Mouse (Mus musculus) heart, embryonic 11.5 days (tissue): ENCODE measurements around the gene Chl1. TPM values are rescaled to one million over a fixed set of nuclear protein-coding genes. Genes with fewer than 3 reads are reported as not detected.

ENCODE experiments used
- ATAC-seq: fragments of 200-750 bp; cut with Nextera tagmentation; replicated peaks from 2 replicates; pipeline ENCODE4 v1.8.0; 2017; ENCODE audit warnings: moderate library complexity; ENCODE audit not compliant: insufficient number of reproducible peaks, low FRiP score, low TSS enrichment
- H3K27ac ChIP-seq: fragments of 300-500 bp; sonication (generic); 2 replicates; pipeline ENCODE4 v1.5.1; 2014; ENCODE audit warnings: mild to moderate bottlenecking, low read depth, low read length
- H3K27me3 ChIP-seq: fragments of 300-500 bp; sonication (generic); 2 replicates; pipeline ENCODE4 v1.6.1; 2014; ENCODE audit warnings: mild to moderate bottlenecking, low read length, mixed read lengths; ENCODE audit not compliant: control insufficient read depth, insufficient read depth
- H3K36me3 ChIP-seq: fragments of 300-500 bp; sonication (generic); 2 replicates; pipeline ENCODE4 v1.6.1; 2014; ENCODE audit warnings: mild to moderate bottlenecking, low read length, moderate library complexity, mixed read lengths; ENCODE audit not compliant: control insufficient read depth, insufficient read depth
- H3K4me1 ChIP-seq: fragments of 300-500 bp; sonication (generic); 2 replicates; pipeline ENCODE4 v1.6.1; 2014; ENCODE audit warnings: low read length; ENCODE audit not compliant: control insufficient read depth, insufficient read depth
- H3K4me2 ChIP-seq: fragments of 300-500 bp; sonication (generic); 2 replicates; pipeline ENCODE4 v1.6.1; 2014; ENCODE audit warnings: mild to moderate bottlenecking, moderate library complexity
- H3K4me3 ChIP-seq: fragments of 300-500 bp; sonication (generic); 2 replicates; pipeline ENCODE4 v1.5.1; 2014; ENCODE audit warnings: low read depth, low read length
- H3K9ac ChIP-seq: fragments of 300-500 bp; sonication (generic); 2 replicates; pipeline ENCODE4 v1.6.1; 2014; ENCODE audit warnings: mild to moderate bottlenecking, low read depth, low read length, moderate library complexity
- H3K9me3 ChIP-seq: fragments of 300-500 bp; sonication (generic); replicated peaks from 2 replicates; pipeline ENCODE4 v1.6.1; 2016; ENCODE audit warnings: low read length; ENCODE audit not compliant: control insufficient read depth
- WGBS: fragments of 180-500 bp; shearing (Covaris S2); extraction: QIAGEN DNeasy Blood & Tissue Kit; methylation state at CpG from one replicate; pipeline ENCODE4 v1.1.7; 2014; ENCODE audit not compliant: insufficient replicate concordance; 5-methylcytosine and 5-hydroxymethylcytosine counted together
- polyA plus RNA-seq: library from polyadenylated mRNA; unstranded; fragments of >200 nt; fragmentation: Nextera tagmentation; extraction: Ambion mirVana; gene quantifications from 2 replicates; pipeline ENCODE4 v1.2.1, GENCODE M21; 2014

Gene Chl1
- polyA plus RNA-seq, result 0.06 and 0.17 TPM in 2 replicates

GRCm38 (mm10) chr6:103510392-103511289 is at the start of gene Chl1:
Chl1 (plus strand) TSS chr6:103510586.
- WGBS, result 3% methylated on average over 25 of the region's 25 CpGs
- Histone ChIP-seq H3K27ac (no peak within 1 kb of the TSS), H3K9ac (no peak within 1 kb of the TSS), H3K27me3 (peaks cover 34% of the 10 kb centered on the region), H3K9me3 (no peaks in the 10 kb centered on the region), H3K36me3 (no peaks in the 10 kb centered on the region), H3K4me2 (peak within 1 kb of the TSS; percentile 67), H3K4me3 (peak within 1 kb of the TSS; percentile 38), H3K4me1 (peaks cover 3% of the 10 kb centered on the region; the same call in 1 of the 2 replicates)
- ATAC-seq, result 0 out of 2 replicates have a peak, but pooled peaks have one; percentile 18

- H3K36me3 ChIP-seq, result no peaks in the 10 kb centered on the region
- ATAC-seq, result no peak
- H3K27ac ChIP-seq, result no peak overlapping the region
- H3K9me3 ChIP-seq, result no peaks in the 10 kb centered on the region
- 59% methylated on average over 5 of the region's 5 CpGs for WGBS
- H3K4me3 ChIP-seq, result no peak overlapping the region
- no peaks in the 10 kb centered on the region; the same call in 1 of the 2 replicates for H3K27me3 ChIP-seq
- H3K4me1 ChIP-seq, result no peaks in the 10 kb centered on the region
- no peak overlapping the region for H3K4me2 ChIP-seq
- H3K9ac ChIP-seq, result no peak overlapping the region
These were observed 44.8 kb upstream of the Chl1 start for GRCm38 (mm10) chr6:103465479-103466080.

- no peaks in the 10 kb centered on the region for H3K27me3 ChIP-seq
- no peak overlapping the region for H3K9ac ChIP-seq
- no peaks in the 10 kb centered on the region for H3K4me1 ChIP-seq
- no peak overlapping the region for H3K4me3 ChIP-seq
- no peaks in the 10 kb centered on the region for H3K36me3 ChIP-seq
- no peak for ATAC-seq
- H3K4me2 ChIP-seq, result no peak overlapping the region
- no peaks in the 10 kb centered on the region for H3K9me3 ChIP-seq
- H3K27ac ChIP-seq, result no peak overlapping the region
- WGBS, result 55% methylated on average over 5 of the region's 5 CpGs
These were observed 37.1 kb upstream of the Chl1 start for GRCm38 (mm10) chr6:103473316-103473715.

- no peaks in the 10 kb centered on the region for H3K4me1 ChIP-seq
- H3K9me3 ChIP-seq, result no peaks in the 10 kb centered on the region
- no peak overlapping the region for H3K4me3 ChIP-seq
- H3K27ac ChIP-seq, result no peak overlapping the region
- H3K9ac ChIP-seq, result no peak overlapping the region
- H3K27me3 ChIP-seq, result no peaks in the 10 kb centered on the region
- H3K36me3 ChIP-seq, result no peaks in the 10 kb centered on the region
- no peak overlapping the region for H3K4me2 ChIP-seq
- WGBS, result 74% methylated on average over 1 of the region's 1 CpGs
- ATAC-seq, result no peak
These were observed 23.2 kb upstream of the Chl1 start for GRCm38 (mm10) chr6:103487199-103487598.

GRCm38 (mm10) chr6:103498404-103498803 is 12.0 kb upstream of the Chl1 start:
- Histone ChIP-seq H3K4me1 (no peaks in the 10 kb centered on the region), H3K4me2 (no peak overlapping the region), H3K27me3 (no peaks in the 10 kb centered on the region), H3K4me3 (no peak overlapping the region), H3K9ac (no peak overlapping the region), H3K36me3 (no peaks in the 10 kb centered on the region), H3K9me3 (no peaks in the 10 kb centered on the region), H3K27ac (no peak overlapping the region)
- 78% methylated on average over 4 of the region's 4 CpGs for WGBS
- ATAC-seq, result no peak

- H3K4me1 ChIP-seq, result no peaks in the 10 kb centered on the region
- H3K27me3 ChIP-seq, result no peaks in the 10 kb centered on the region
- no peak overlapping the region for H3K4me2 ChIP-seq
- no peak overlapping the region for H3K9ac ChIP-seq
- H3K36me3 ChIP-seq, result no peaks in the 10 kb centered on the region
- WGBS, result 60% methylated on average over 3 of the region's 3 CpGs
- H3K9me3 ChIP-seq, result no peaks in the 10 kb centered on the region
- H3K4me3 ChIP-seq, result no peak overlapping the region
- ATAC-seq, result no peak
- H3K27ac ChIP-seq, result no peak overlapping the region
These were observed 6.3 kb upstream of the Chl1 start for GRCm38 (mm10) chr6:103504065-103504464.

GRCm38 (mm10) chr6:103507751-103508575 is 2.4 kb upstream of the Chl1 start:
- Histone ChIP-seq H3K4me1 (peaks cover 3% of the 10 kb centered on the region; the same call in 1 of the 2 replicates), H3K4me3 (no peak overlapping the region), H3K27ac (no peak overlapping the region), H3K9me3 (no peaks in the 10 kb centered on the region), H3K27me3 (peaks cover 31% of the 10 kb centered on the region), H3K36me3 (no peaks in the 10 kb centered on the region), H3K4me2 (no peak overlapping the region), H3K9ac (no peak overlapping the region)
- ATAC-seq, result no peak
- 55% methylated on average over 3 of the region's 3 CpGs for WGBS

- Histone ChIP-seq H3K9ac (no peak overlapping the region), H3K9me3 (no peaks in the 10 kb centered on the region), H3K27me3 (peaks cover 34% of the 10 kb centered on the region), H3K36me3 (no peaks in the 10 kb centered on the region), H3K4me1 (peaks cover 3% of the 10 kb centered on the region; the same call in 1 of the 2 replicates), H3K4me2 (no peak overlapping the region), H3K27ac (no peak overlapping the region), H3K4me3 (no peak overlapping the region)
- ATAC-seq, result no peak
- 68% methylated on average over 4 of the region's 4 CpGs for WGBS
These were observed 790 bp upstream of the Chl1 start for GRCm38 (mm10) chr6:103509596-103509995.
